Mouse (Mus musculus): ENCODE data around the gene Xntrpc.

Gene Xntrpc

GRCm38 (mm10) chr7:102082816-102083215, 17.3 kb downstream of the Xntrpc start, which contains the start of gene Trpc2:
Gene Trpc2, plus strand, starts transcription at chr7:102083116.
- no peak for DNase-seq (ENCODE audit: low spot score)

GRCm38 (mm10) chr7:102084041-102084696, 18.7 kb downstream of the Xntrpc start:
- DNase-seq (ENCODE audit: low spot score) = no peak

GRCm38 (mm10) chr7:102087336-102087735, 21.8 kb downstream of the Xntrpc start:
- no peak for DNase-seq (ENCODE audit: low spot score)

- no peak for DNase-seq (ENCODE audit: low spot score)
These were observed 34.5 kb downstream of the Xntrpc start for GRCm38 (mm10) chr7:102099760-102100661.

- no peak for DNase-seq (ENCODE audit: low spot score)
These were observed 35.4 kb downstream of the Xntrpc start for GRCm38 (mm10) chr7:102100868-102101267.

- no peak for DNase-seq (ENCODE audit: low spot score)
These were observed 36.0 kb downstream of the Xntrpc start, which contains the start of gene Art1 for GRCm38 (mm10) chr7:102101487-102101886. Gene Art1, plus strand, starts transcription at chr7:102101743.

GRCm38 (mm10) chr7:102102241-102102640, 36.7 kb downstream of the Xntrpc start:
- no peak for DNase-seq (ENCODE audit: low spot score)

GRCm38 (mm10) chr7:102102696-102103095, 37.2 kb downstream of the Xntrpc start:
- no peak for DNase-seq (ENCODE audit: low spot score)

GRCm38 (mm10) chr7:102103555-102103954, 38.0 kb downstream of the Xntrpc start:
- DNase-seq (ENCODE audit: low spot score) = no peak

- DNase-seq (ENCODE audit: low spot score) = no peak
These were observed 38.6 kb downstream of the Xntrpc start for GRCm38 (mm10) chr7:102104126-102104525.

- DNase-seq (ENCODE audit: low spot score) = no peak
These were observed 41.2 kb downstream of the Xntrpc start for GRCm38 (mm10) chr7:102106700-102107141.

- DNase-seq (ENCODE audit: low spot score) = no peak
These were observed 42.7 kb downstream of the Xntrpc start for GRCm38 (mm10) chr7:102108206-102108605.

- no peak for DNase-seq (ENCODE audit: low spot score)
These were observed 43.7 kb downstream of the Xntrpc start, which contains the start of gene Art5 for GRCm38 (mm10) chr7:102109171-102109570. Gene Art5, minus strand, starts transcription at chr7:102109489.

- no peak for DNase-seq (ENCODE audit: low spot score)
These were observed 44.2 kb downstream of the Xntrpc start for GRCm38 (mm10) chr7:102109746-102110145.

GRCm38 (mm10) chr7:102113151-102113729, 47.7 kb downstream of the Xntrpc start:
- DNase-seq (ENCODE audit: low spot score) = no peak

GRCm38 (mm10) chr7:102116579-102117331, 51.2 kb downstream of the Xntrpc start, which contains the start of gene Chrna10:
Gene Chrna10, minus strand, starts transcription at chr7:102116828.
- no peak for DNase-seq (ENCODE audit: low spot score)

- DNase-seq (ENCODE audit: low spot score) = no peak
These were observed 51.9 kb downstream of the Xntrpc start for GRCm38 (mm10) chr7:102117382-102117781.

GRCm38 (mm10) chr7:102120326-102120725, 54.8 kb downstream of the Xntrpc start:
- no peak for DNase-seq (ENCODE audit: low spot score)

- no peak for DNase-seq (ENCODE audit: low spot score)
These were observed 66.9 kb downstream of the Xntrpc start for GRCm38 (mm10) chr7:102132395-102132794.

- no peak for DNase-seq (ENCODE audit: low spot score)
These were observed 72.0 kb downstream of the Xntrpc start for GRCm38 (mm10) chr7:102137464-102137863.

GRCm38 (mm10) chr7:102137898-102138297, 72.4 kb downstream of the Xntrpc start:
- DNase-seq (ENCODE audit: low spot score) = no peak
